Mouse (Mus musculus) ES-Bruce4 (cell line): ENCODE results near the gene Mapk3.
"Not testable (repeated sequence)": the region's sequence is repeated elsewhere in the genome, so short reads cannot be mapped to it uniquely, and the experiment has no call there.

ENCODE experiments used
- CTCF ChIP-seq: IDR thresholded peaks from one replicate; pipeline ENCODE4 v1.8.1; 2011; ENCODE audit warnings: low read depth, low read length
- POLR2A ChIP-seq: IDR thresholded peaks from one replicate; pipeline ENCODE4 v1.8.1; 2011; ENCODE audit warnings: low read length; ENCODE audit not compliant: insufficient read depth

DNA sequence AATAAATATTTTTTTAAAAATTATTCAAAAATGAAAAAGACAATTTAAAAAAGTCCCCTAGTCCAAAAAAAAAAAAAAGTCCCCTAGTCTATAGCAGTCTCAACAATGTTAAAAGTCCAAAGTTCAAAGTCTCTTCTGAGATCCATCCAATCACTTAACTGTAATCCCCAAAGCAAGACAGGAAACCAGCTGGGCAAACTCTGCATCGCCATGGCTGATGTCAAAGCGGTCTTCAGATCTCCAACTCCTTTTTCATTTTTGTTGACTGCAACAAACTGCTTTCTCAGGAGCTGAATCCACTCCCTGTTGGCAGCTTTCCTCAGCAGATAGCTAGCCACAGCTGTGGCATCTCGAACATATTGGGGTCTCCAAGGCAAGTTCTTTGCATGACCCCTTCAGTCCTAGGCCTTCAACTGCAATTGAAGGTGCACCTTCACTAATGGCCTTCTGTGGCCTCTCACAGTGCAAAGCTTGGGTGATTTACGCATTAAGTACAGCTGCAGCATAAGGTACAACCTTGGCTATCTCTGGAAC is 29.1 kb upstream of the Mapk3 start:
- TF ChIP-seq CTCF, POLR2A: not testable (repeated sequence)
